Mouse (Mus musculus) heart, postnatal 0 days (tissue): ENCODE data around the gene Syt16.

Experiments
- CTCF ChIP-seq: IDR thresholded peaks from 2 replicates; pipeline ENCODE4 v1.5.1; 2016; ENCODE audit warnings: antibody characterized with exemption, control low read depth, low read depth
- EP300 ChIP-seq: IDR thresholded peaks from 2 replicates; pipeline ENCODE4 v1.6.1; 2016; ENCODE audit warnings: antibody characterized with exemption, low read depth

DNA sequence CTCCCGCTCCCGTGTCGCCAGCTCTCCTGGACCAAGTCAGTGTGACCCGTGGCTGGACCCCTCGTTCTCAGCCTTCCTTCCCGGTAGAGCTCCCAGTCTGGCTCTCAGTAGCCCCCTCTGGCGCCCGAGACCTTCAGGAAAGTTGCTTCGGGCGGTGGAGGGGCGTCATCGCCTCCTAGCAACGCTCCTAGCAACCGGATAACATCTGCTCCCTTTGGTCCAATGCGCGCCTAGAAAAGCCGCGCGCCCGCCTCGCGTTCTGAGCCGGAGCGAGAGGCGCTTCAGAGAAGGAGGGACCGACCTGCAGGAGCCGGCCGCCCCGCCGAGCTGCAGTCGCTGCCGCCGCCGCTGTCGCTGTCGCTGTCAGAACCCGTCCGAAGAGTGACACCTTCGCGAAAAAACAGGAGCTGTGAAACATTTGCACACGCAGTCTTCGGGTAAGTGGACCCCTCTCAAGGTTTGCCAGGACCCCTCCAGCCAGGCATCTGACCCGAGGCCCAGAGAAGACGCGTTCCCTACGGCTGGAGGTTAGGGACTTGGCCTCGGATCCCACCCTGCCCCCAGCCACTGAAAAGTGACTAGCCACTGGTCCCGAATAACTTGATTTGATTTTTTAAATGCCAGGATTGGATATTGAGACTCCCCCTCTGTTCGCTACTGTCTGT, 286.7 kb downstream of the Syt16 start:
- TF ChIP-seq EP300 (no peak), CTCF (peak; percentile 53)
